Mouse (Mus musculus) embryo, embryonic 9.5 days (tissue): ENCODE measurements around the gene Gpatch2l.

Experiments used
- DNase-seq: peaks from one replicate; pipeline ENCODE4 v3.0.0-alpha.2; 2017; ENCODE audit errors: extremely low spot score

Gpatch2l gene

DNA sequence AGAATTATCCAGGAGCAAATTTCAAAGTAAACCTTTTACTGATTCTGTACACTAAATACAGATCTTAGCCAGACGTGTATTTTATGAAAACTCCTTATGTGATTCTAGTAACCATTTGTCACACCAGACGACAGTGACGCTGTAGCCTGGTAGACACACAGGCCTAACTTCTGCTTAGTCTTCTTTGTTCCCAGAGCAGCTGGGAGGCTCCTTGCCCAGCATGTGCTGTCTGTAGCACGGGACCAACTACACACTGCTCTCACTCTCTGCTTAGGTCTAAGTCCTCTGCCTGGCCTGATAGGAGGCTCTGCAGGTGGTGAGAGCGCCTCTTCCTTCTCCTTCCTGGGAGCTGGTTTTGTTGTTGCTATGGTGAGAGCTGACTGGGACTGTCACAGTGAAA is 35.2 kb downstream of the Gpatch2l start:
- no peak for DNase-seq

DNA sequence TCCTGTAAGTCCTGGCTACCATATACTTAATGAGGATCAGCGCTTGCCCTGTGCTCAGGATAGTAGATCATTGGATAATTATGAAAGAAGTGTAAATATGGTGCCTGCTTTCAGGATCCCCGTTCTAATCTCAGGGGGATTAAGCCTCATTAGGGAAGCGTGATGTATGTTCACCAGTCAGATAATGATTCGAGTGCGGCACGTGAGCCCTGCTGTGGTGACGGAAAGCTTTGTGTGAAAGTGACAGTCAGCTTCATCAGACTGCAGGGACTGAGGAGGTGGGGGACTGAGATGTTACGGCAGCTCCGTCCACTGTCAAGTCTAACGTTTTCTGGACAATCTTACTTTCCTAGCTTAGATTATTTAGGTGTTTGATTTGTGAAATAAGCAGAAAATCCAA is 38.3 kb downstream of the Gpatch2l start:
- DNase-seq: no peak

DNA sequence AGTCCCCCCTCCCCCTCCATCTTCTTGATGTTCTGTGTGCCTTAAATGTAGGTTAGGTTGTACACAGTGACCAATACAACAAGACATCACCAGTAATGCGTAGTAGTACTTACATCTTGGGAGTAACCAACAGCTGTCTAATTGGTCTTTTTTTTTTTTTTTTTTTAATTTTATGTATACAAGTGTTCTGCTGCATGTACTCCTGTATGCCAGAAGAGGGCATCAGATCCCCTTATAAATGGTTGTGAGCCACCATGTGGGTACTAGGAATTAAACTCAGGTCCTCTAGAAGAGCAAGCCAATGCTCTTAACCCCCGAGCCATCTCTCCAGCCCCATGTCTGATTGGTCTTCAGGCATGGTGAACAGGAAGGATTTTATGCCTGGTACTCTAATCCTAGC is 44.0 kb downstream of the Gpatch2l start:
- no peak for DNase-seq

DNA sequence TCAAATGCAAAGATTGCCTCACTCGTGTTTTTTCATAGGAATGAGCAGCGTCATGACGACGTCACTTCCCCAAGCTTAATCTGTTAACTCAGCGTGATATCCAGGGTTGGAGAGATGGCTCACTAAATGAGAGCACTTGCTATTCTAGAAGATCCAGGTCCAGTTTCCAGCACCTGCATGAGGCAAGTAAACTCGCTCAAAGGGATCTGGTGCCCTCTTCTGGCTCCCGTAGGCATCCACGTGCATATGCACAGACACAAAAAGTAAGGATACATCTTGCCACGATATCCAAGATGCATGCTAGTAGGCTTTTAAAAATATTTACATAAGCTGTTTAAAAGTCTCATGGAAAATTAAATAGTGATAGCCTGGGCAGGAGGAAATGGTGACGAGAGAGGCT is 55.8 kb downstream of the Gpatch2l start:
- DNase-seq: no peak

DNA sequence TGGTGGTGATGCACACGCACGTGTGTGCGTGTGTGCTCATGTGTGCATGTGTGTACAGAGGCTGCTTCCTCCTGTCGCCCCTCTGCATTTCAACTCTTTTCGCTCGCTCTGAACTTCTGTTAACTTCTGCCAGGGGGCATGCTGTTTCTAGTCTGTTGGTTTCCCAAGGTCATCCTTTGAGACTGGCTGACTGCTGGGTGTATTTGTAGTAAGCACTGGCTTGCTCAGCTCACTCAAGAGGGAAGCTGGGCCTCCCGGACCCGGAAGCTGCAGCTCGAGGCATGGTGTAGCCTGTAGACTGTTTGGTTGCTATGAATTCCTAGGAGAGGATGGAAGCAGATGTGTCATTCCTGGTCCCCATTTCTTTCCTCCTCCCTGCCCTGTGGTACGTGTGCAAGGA is 61.3 kb downstream of the Gpatch2l start:
- no peak for DNase-seq

DNA sequence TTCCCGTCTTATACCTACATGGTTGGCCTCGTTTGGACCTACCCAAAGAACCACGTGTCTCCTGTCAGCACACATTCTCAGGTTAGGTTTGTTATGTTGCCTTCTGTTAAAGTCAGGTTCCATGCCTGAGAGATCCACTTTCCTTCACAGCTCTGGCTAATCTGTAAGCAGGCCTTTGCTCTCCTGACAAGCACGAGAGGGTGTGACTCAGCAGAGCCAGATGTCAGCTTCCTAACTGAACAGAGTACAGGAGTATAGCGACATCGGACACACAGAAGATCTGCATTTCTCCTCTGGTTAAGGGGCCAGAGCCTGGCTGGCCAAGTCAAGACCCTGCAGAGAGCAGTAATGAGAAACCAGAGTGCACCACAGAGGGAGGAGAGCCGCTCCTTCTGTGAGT is 63.4 kb downstream of the Gpatch2l start:
- no peak for DNase-seq

DNA sequence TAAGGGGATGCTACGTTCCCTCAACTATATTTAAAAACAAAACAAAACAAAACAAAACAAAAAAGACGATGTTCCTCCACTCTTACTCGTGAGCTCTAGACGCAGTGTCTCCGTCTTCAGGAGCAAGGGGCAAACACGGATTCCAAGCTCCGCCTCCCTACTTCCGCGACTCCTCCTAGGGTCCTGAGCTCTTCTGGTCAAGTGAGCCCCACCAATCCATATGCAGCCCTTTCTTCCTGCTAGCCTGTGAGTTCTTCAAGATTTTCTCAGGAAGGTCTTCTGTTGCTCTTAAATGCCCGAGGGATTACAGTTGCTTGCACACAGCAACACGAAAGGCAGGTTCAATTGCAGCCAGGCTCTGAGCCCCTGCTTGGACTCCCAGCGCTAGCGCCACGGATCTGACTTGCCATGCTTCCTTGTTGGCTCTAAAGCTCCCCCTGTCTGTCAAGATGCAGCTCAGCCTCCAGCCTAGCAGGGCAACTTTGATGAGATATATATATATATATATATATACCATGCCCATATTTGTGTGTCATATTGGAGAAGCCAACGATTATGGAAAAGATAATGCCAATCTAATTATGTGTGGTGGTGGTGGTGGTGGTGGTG is 64.1 kb downstream of the Gpatch2l start:
- DNase-seq: peak; percentile 61

DNA sequence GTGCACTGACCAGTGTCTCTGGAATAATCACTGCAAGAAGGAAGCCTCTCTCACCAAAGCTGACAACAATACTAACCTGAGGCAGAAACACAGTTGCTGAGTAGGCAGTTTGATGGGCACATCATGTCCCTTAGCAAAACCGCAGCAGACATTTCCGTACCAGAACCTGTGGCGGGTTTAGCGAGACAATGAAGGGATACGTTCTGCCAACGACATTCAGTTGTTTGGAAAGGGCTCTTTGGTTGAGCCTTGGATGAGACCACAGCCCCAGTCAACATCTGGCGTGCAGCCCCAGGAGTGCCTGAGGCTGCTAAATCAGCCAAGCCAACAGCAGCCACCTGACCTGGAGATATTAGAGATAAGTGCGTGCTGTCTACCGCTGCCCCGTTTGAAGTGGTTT is 67.8 kb downstream of the Gpatch2l start:
- DNase-seq: no peak

DNA sequence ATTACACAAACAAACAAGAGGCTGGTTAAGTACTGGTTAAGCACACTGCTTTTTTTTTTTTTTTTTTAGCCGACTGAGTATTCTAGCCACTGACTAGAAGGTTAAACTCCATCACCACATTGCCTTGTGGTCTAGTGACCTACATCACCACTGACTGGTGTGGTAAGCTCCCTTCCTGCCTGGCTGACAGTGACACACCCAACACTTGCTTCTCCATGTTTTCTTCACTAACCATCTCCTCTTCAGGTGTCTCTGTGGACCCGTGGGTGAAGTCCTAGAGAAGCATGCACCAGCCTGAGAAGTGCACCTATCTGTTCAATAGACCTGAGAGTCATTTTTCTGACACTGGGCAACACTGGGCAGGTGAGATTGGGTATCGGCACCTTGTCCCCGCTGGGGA is 68.2 kb downstream of the Gpatch2l start:
- DNase-seq: no peak

DNA sequence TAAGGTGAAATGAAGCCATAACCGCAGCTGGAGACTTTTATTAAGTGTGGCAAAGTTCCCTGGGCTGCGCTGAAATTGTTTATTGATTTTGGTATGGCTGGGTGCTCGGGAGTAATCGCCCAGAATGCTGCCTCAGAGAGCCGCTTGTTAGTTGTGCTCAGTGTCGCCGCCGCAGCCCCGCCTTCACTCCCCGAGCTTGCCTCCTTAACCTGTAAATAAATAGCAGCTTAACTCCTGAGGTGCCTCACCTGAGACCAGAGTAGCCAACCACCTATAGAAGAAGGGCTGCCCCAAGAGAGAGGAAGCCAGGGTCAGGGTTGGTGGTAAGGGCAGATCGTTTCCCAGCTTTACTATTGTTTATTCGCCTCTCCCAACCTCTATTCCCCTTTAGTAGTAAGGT is 79.0 kb downstream of the Gpatch2l start:
- no peak for DNase-seq

DNA sequence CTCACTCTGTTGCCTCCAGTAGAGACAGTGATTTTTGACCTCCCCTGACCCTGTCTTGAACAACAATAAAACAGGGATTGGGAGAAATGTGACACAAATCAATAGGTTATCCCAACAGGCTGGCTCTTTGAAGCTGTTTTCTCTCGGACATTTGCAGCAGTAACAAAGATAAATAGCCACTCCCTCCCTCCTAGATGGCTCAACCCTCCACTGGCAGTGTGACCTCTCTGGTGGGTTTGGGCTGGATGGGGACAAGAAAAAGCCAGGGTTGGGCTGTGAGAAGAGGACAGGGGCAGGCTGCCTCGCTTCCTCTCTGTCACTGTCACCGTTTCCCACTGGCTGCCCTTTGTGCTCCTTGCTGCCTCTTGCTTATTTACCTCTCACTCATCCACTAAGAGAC is 82.6 kb downstream of the Gpatch2l start:
- DNase-seq: no peak

DNA sequence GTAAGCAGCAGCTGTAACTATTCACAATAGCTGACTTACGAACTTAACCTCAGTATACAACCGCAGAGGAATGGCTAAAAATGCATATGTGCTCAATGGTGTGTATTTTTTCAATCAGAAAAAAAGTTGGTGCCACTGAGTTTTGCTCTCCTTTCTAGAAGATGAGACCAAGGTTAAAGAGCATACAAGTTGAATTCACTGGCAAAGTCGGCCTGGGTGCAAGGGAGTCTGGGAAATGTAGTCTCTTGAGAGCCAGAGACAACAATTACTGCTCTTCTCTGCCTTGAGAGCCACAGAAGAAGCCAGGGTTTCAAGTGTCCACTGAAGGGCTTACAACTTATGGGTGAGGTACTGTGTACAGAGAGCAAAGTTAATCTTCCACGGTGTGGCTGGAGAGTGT is 88.2 kb downstream of the Gpatch2l start:
- no peak for DNase-seq

DNA sequence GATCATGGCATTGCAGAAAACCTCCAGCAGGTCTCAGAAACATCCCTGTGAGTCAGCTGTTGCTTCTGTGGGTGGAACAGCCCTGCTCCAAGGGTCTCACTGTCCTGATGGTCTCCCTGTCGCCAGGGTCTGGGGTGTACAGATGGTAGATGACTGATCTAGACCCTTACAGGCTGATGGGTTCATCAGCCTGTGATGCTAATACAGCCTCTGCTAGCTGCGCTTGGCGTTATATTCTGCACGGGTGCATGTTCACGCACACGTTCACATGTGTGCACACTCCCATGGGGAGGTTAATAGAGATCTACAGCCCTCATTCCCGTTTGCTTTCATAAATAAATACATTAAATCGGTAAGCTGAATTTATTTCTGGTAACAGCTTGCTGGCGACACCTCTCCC is 89.0 kb downstream of the Gpatch2l start:
- DNase-seq: no peak

DNA sequence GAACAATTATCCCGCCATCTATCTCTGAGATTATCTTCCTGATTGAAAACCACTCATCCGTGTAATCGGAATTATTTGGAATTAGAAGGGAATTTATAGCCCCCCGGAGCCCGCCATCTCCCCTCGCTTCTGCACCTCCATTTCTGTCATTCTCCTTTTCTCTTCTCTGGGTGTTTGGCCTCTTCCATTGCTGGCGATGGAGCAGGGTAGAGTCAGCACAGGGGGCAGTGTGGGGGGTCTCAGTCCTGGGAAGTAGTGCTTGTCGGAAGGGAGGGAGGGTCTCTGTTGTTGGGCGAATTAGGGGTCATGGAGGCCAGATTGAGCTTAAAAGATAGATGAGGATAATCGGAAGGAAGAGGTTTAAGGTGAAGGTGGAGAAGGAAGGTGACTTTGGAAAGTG is 89.6 kb downstream of the Gpatch2l start:
- DNase-seq: no peak

DNA sequence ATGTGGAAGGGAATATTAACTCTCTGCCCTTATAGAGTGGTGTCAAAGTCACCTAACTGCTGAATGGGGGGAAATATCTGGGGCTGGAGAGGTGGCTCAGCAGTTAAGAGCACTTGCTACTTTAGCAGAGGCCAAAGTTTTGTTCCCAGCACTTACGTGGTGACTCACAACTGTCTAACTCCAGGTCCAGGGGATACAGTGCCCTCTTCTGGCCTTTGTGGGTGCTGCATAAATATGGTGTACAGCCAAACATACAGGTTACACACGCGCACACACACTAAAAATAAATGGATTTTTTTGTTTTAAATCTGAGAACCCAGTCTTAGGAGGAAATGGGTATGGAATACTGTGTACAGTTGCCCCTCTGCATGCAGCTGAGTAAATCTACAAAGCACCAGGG is 94.6 kb downstream of the Gpatch2l start:
- no peak for DNase-seq

DNA sequence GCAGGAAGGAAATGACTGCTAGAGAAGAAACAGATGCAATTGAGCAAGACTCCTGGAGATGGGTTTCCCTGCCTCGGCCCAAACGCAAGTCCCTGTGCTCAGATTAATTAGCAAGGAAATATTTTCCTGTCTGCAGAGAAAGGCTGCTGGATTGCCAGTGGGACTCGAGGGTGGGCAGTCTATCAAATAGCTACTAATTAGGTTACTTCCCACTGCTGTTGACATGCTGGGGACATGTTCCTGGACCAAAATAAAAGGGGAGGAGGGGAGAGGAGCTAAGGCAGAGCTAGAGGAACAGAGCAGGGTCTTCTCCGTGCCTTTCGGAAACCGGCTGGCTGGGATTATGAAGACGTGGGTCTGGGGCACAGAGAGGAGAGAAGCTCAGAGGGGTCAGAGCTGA is 95.2 kb downstream of the Gpatch2l start:
- DNase-seq: no peak
